Mouse (Mus musculus) cerebellum, adult 2 months (tissue): ENCODE measurements around the gene Sfxn2. TPM values are rescaled to one million over a fixed set of nuclear protein-coding genes. Genes with fewer than 3 reads are reported as not detected.

Source experiments
- DNase-seq, 2 experiments: peaks; one replicate each; pipeline ENCODE4 v3.0.0; 2021
- H3K27ac ChIP-seq: fragments of 200-500 bp; 2 replicates; pipeline ENCODE4 v1.5.1; 2012; ENCODE audit warnings: low read length, control low read depth, inconsistent platforms; ENCODE audit not compliant: insufficient read depth
- H3K27me3 ChIP-seq: fragments of 200-500 bp; 2 replicates; pipeline ENCODE4 v1.6.1; 2012; ENCODE audit warnings: inconsistent platforms, mild to moderate bottlenecking, low read length, moderate library complexity; ENCODE audit not compliant: control insufficient read depth, insufficient read depth
- H3K4me1 ChIP-seq: fragments of 200-500 bp; 2 replicates; pipeline ENCODE4 v1.6.1; 2011; ENCODE audit warnings: low read length; ENCODE audit not compliant: control insufficient read depth, insufficient read depth
- H3K4me3 ChIP-seq: fragments of 200-500 bp; replicated peaks from 2 replicates; pipeline ENCODE3; 2011; ENCODE audit warnings: mild to moderate bottlenecking, low read depth, low read length, control low read depth; ENCODE audit not compliant: insufficient read depth
- CTCF ChIP-seq: fragments of 200-500 bp; IDR thresholded peaks from 2 replicates; pipeline ENCODE4 v1.5.1; 2011; ENCODE audit warnings: low read depth, mild to moderate bottlenecking, control low read depth, low read length, moderate library complexity, borderline replicate concordance; ENCODE audit not compliant: insufficient read depth
- POLR2A ChIP-seq: fragments of 200-500 bp; IDR thresholded peaks from 2 replicates; pipeline ENCODE4 v1.6.1; 2011; ENCODE audit warnings: low read length, control low read depth, borderline replicate concordance; ENCODE audit not compliant: insufficient read depth
- WGBS: fragments of 180-500 bp; shearing (Covaris S2); methylation state at CpG from one replicate; pipeline ENCODE4 v1.1.7; 2018; 5-methylcytosine and 5-hydroxymethylcytosine counted together
- polyA plus RNA-seq: library from polyadenylated mRNA; depleted of rRNA; stranded (reverse); fragments of >200 nt; gene quantifications from 2 replicates; pipeline ENCODE4 v1.2.3, GENCODE M21; 2012

Gene Sfxn2
- polyA plus RNA-seq, 1 experiment: 7.0 TPM

DNA sequence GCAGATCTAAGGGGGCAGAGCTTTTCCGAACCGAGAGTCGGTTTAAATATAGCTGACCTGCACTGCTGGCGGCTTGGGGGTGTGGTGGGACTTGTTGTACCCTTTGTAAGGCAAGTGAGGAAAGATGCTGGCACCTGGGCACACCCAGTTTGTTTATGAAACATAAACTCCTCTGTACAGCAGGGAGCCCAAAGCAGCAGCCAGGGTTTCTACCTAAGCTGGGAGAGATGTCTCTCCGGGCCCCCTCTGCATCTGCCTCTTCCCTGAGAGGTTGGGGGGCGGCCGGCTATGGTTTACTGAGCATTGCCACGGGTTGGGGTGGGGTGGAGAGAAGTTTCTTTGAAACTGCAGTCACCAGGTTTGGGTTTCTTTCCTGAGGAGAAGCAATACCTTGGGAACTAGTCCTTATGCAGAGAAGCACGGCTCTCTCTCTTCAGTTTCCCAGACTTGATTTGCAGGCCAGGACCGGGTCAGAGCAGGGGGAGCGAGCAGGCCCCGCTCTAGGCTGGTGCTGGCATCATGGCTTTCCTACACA is 49.6 kb downstream of the Sfxn2 start:
- no peak overlapping the region for H3K27ac ChIP-seq
- H3K27me3 ChIP-seq: no peaks in the 10 kb centered on the region
- H3K4me1 ChIP-seq: peaks cover 43% of the 10 kb centered on the region
- TF ChIP-seq CTCF (no peak), POLR2A (no peak)
- 63% methylated on average over 12 of the region's 12 CpGs for WGBS
- no peak for DNase-seq
- no peak overlapping the region for H3K4me3 ChIP-seq

DNA sequence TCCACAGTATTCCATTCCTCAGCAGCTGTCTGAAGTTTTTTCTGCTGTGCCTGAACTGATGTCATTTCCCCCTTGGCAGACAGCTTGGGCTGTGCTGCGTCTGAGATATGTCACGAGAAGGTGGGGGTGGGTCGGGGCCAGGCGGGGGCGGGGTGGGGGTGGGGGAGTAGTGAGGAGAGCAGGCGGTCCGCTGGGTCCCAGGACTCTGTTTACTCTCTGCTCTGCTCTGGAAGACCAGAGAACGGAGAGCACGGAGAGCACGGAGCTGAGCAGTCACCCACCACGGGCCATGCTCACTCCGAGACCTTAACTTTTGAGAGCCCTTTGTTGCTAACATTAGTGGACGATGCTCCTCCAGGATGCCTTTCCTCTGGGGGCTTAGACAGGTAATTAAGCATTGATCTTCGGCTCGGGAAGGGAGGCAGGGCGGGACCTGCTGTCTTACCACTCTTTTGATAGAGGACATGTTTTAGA is 50.1 kb downstream of the Sfxn2 start:
- TF ChIP-seq CTCF: no peak
- TF ChIP-seq POLR2A: no peak
- no peak for DNase-seq
- H3K27ac ChIP-seq: no peak overlapping the region
- H3K4me3 ChIP-seq: no peak overlapping the region
- H3K4me1 ChIP-seq: peaks cover 39% of the 10 kb centered on the region
- H3K27me3 ChIP-seq: no peaks in the 10 kb centered on the region
- WGBS: 50% methylated on average over 16 of the region's 16 CpGs

DNA sequence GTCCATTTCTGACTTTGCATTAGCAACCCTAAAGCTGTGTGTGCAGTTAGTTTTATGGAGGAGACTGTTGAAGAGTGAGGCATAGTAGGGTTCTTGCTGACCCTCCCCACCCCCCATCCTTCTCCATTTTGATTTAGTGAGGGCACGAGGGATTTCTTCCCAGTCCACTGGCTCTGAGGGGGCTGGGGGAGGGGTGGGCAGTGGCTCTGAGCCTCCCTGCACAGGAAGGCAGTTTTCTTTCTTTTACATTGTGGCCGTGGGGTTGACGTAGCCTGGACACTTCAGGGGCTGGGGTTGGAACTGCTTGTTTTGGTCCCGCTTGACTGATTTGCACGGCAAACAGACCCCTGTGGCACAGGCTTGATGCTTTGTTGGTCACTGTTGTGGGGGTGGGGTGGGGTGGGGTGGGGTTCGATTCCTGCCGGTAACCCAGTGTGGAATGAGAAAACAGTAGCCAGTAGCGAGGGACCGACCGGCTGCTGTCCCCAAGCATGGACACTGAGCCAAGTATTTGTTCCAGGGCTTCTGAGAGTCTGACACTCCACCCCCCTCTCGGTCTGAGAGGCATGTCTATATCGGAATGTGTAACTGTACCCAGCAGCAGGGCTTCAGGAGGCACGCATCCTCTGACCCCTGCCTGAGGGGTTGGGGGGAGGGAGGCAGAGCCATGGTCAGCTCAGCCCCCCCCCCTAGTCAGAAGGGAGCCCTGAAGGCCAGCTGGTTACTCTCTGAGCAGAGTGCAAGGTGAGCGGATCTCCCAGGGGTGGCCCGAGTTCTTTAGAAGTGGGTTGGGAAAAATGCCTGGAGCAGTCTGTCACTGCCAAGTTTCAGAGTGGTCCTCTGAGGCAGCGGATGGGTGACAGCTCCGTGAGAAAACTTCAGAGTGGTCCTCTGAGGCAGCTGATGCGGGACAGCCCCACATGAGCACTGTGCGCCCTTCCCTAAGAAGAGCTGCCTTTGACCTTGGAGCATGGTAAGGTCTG is 50.9 kb downstream of the Sfxn2 start:
- no peak overlapping the region for H3K27ac ChIP-seq
- peak in 1 of 2 experiments; percentile 53 for DNase-seq
- TF ChIP-seq CTCF: no peak
- TF ChIP-seq POLR2A: no peak
- no peak overlapping the region for H3K4me3 ChIP-seq
- no peaks in the 10 kb centered on the region for H3K27me3 ChIP-seq
- H3K4me1 ChIP-seq: peaks cover 31% of the 10 kb centered on the region
- 18% methylated on average over 19 of the region's 19 CpGs for WGBS

- peaks cover 26% of the 10 kb centered on the region for H3K4me1 ChIP-seq
- H3K27me3 ChIP-seq: no peaks in the 10 kb centered on the region
- H3K4me3 ChIP-seq: no peak overlapping the region
- DNase-seq: no peak
- WGBS: 96% methylated on average over 12 of the region's 12 CpGs
- TF ChIP-seq POLR2A: no peak
- no peak overlapping the region for H3K27ac ChIP-seq
Measured at GRCm38 (mm10) chr19:46625015-46625414, 51.9 kb downstream of the Sfxn2 start.

DNA sequence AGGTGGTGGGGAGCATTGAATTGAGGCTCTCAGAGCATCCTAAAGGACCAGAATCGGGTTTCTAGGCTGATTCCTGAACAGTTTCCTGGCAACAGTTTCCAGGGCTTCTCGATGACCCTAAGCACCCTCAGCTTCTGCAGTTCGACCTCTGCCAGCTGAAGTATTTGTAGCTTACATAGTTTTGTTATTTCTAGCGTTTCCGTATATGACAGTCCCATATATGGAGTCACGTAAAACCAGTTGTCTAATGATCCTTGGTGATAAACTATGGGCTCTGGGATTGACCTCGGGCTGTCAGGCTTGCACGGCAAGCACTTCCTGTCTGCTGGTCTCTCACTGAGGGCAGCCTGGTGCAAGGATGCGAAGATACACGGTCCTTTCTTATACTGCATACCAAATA is 52.4 kb downstream of the Sfxn2 start:
- H3K27me3 ChIP-seq: no peaks in the 10 kb centered on the region
- WGBS: 80% methylated on average over 10 of the region's 10 CpGs
- DNase-seq: no peak
- peaks cover 24% of the 10 kb centered on the region for H3K4me1 ChIP-seq
- no peak overlapping the region for H3K4me3 ChIP-seq
- TF ChIP-seq POLR2A (no peak), CTCF (no peak)
- no peak overlapping the region for H3K27ac ChIP-seq

GRCm38 (mm10) chr19:46628403-46628802 is 55.2 kb downstream of the Sfxn2 start:
- H3K4me3 ChIP-seq: no peak overlapping the region
- H3K27ac ChIP-seq: no peak overlapping the region
- no peak for TF ChIP-seq POLR2A
- TF ChIP-seq CTCF: no peak
- 85% methylated on average over 10 of the region's 10 CpGs for WGBS
- no peak for DNase-seq
- H3K4me1 ChIP-seq: peaks cover 10% of the 10 kb centered on the region
- H3K27me3 ChIP-seq: no peaks in the 10 kb centered on the region

DNA sequence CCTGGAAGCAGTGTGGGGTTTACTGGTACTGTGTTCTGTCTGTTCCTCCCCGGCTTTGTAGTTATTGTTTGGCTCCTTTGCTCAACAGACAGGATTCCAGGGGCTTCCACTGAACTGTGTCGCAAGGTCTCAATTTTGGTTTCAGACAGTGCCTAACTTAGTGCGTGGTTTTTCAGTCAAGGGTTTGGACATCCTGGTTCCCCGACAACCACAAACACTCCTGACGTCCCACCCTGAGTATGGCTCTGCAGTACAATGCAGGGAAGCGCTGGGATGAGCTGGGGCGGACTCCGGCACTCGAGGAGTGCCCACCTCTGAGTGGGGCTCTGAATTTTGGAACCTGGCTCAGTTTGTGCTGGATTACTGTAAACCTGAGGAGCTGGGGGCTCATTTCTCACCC is 56.6 kb downstream of the Sfxn2 start:
- DNase-seq: no peak
- H3K4me1 ChIP-seq: no peaks in the 10 kb centered on the region
- no peak for TF ChIP-seq POLR2A
- TF ChIP-seq CTCF: no peak
- H3K27ac ChIP-seq: no peak overlapping the region
- no peak overlapping the region for H3K4me3 ChIP-seq
- 70% methylated on average over 9 of the region's 9 CpGs for WGBS
- no peaks in the 10 kb centered on the region for H3K27me3 ChIP-seq

DNA sequence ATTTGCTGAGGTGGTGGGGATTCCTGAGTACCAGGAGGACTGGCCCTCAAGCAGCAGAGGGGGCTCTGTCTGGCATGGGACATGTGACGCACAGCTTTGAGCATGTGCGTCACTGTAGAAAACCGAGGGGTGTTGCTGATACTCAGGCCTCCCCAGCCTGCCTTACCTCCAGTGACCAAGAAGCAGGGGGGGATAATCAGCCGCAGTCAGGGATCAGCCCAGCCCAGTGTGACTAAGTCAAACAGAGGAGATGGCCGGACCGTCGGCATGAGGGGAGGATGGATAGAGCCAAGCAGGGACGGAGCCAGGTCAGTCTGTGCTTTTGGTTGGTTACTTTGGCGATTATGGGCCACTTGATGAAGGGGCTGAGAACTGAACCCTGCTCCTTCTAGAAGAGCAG is 58.5 kb downstream of the Sfxn2 start:
- no peak overlapping the region for H3K4me3 ChIP-seq
- TF ChIP-seq POLR2A (no peak), CTCF (no peak)
- no peak overlapping the region for H3K27ac ChIP-seq
- 79% methylated on average over 9 of the region's 9 CpGs for WGBS
- H3K27me3 ChIP-seq: no peaks in the 10 kb centered on the region
- no peak for DNase-seq
- H3K4me1 ChIP-seq: no peaks in the 10 kb centered on the region
